Mouse (Mus musculus) erythroid progenitor cell, adult 5-6 weeks (primary cell): ENCODE measurements around the gene Fam198b. TPM values are rescaled to one million over a fixed set of nuclear protein-coding genes. Genes with fewer than 3 reads are reported as not detected.

Experiments
- ATAC-seq: replicated peaks from 2 replicates; pipeline ENCODE4 v1.8.0; 2016; ENCODE audit warnings: moderate number of reproducible peaks, mild to moderate bottlenecking, moderate TSS enrichment, inconsistent platforms; ENCODE audit not compliant: poor library complexity, low FRiP score, severe bottlenecking
- total RNA-seq, 2 experiments: library from RNA; stranded (forward) in 1 of 2; stranded (reverse) in 1 of 2; fragments of 150-400 nt in 1 of 2; fragments of 186-747, 209-891 nt in 1 of 2; gene quantifications; 2 replicates each; pipeline versions ENCODE4 v1.2.3 to v1.2.4; 2015 to 2017; ENCODE audit warnings: low replicate concordance in 2 of 2

Gene Fam198b
- total RNA-seq, 2 experiments from 2014 or later, result not detected

- no peak for ATAC-seq
Observed at GRCm38 (mm10) chr3:79970498-79970897, 86.2 kb downstream of the Fam198b start.

- no peak for ATAC-seq
Observed at GRCm38 (mm10) chr3:79971542-79971941, 87.2 kb downstream of the Fam198b start.

- no peak for ATAC-seq
Observed at GRCm38 (mm10) chr3:79976786-79977185, 92.5 kb downstream of the Fam198b start.

GRCm38 (mm10) chr3:79977656-79978450 lies 93.5 kb downstream of the Fam198b start:
- ATAC-seq, result no peak

GRCm38 (mm10) chr3:79980714-79981113 lies 96.4 kb downstream of the Fam198b start:
- ATAC-seq, result no peak

- ATAC-seq, result no peak
Observed at GRCm38 (mm10) chr3:79983961-79984419, 99.7 kb downstream of the Fam198b start.

GRCm38 (mm10) chr3:79984542-79984941 lies 100.2 kb downstream of the Fam198b start:
- no peak for ATAC-seq

GRCm38 (mm10) chr3:79989250-79989649 lies 104.9 kb downstream of the Fam198b start:
- ATAC-seq, result no peak

GRCm38 (mm10) chr3:79989911-79990310 lies 105.6 kb downstream of the Fam198b start:
- no peak for ATAC-seq

GRCm38 (mm10) chr3:79990480-79990879 lies 106.1 kb downstream of the Fam198b start:
- ATAC-seq, result no peak

GRCm38 (mm10) chr3:79994029-79994539 lies 109.8 kb downstream of the Fam198b start:
- ATAC-seq, result peak; percentile 68

- peak; percentile 94 for ATAC-seq
Observed at GRCm38 (mm10) chr3:79995726-79996125, 111.4 kb downstream of the Fam198b start.

Other genes with a start within 250 kb of the Fam198b start
- not detected in 2 replicates for gene Rxfp1, start 146.7 kb upstream of the Fam198b start, total RNA-seq (2015; ENCODE audit: low replicate concordance)
- not detected in 2 replicates for gene Rxfp1, start 146.7 kb upstream of the Fam198b start, total RNA-seq (2017; ENCODE audit: low replicate concordance)
- 1.1 TPM in 1 of 2 replicates, not detected in the other for gene Tmem144, start 31.8 kb upstream of the Fam198b start, total RNA-seq (2015; ENCODE audit: low replicate concordance)
- not detected in 2 replicates for gene Tmem144, start 31.8 kb upstream of the Fam198b start, total RNA-seq (2017; ENCODE audit: low replicate concordance)